Mouse (Mus musculus): ENCODE results near the gene Slc12a3. TPM values are rescaled to one million over a fixed set of nuclear protein-coding genes. Genes with fewer than 3 reads are reported as not detected.

Gene Slc12a3
- total RNA-seq, 2 experiments from 2014 or later, result 1.0 to 29.0 TPM

- DNase-seq (ENCODE audit: low spot score in 2 of 2), result no peak
Measured at GRCm38 (mm10) chr8:94372955-94373599, 44.1 kb downstream of the Slc12a3 start.

GRCm38 (mm10) chr8:94375551-94375991 lies 46.6 kb downstream of the Slc12a3 start:
- no peak for DNase-seq (ENCODE audit: low spot score in 2 of 2)

GRCm38 (mm10) chr8:94376176-94376575 lies 47.2 kb downstream of the Slc12a3 start:
- DNase-seq (ENCODE audit: low spot score in 2 of 2), result no peak

- DNase-seq (ENCODE audit: low spot score in 2 of 2), result no peak
Measured at GRCm38 (mm10) chr8:94376580-94376979, 47.6 kb downstream of the Slc12a3 start.

- DNase-seq (ENCODE audit: low spot score in 2 of 2), result no peak
Measured at GRCm38 (mm10) chr8:94377031-94377430, 48.0 kb downstream of the Slc12a3 start.

GRCm38 (mm10) chr8:94377714-94378205 lies 48.8 kb downstream of the Slc12a3 start:
- no peak for DNase-seq (ENCODE audit: low spot score in 2 of 2)

- no peak for DNase-seq (ENCODE audit: low spot score in 2 of 2)
Measured at GRCm38 (mm10) chr8:94378763-94379415, 49.9 kb downstream of the Slc12a3 start.

- no peak for DNase-seq (ENCODE audit: low spot score in 2 of 2)
Measured at GRCm38 (mm10) chr8:94379686-94380085, 50.7 kb downstream of the Slc12a3 start.

- DNase-seq (ENCODE audit: low spot score in 2 of 2), result no peak
Measured at GRCm38 (mm10) chr8:94384166-94384565, 55.2 kb downstream of the Slc12a3 start.

GRCm38 (mm10) chr8:94385506-94386213 lies 56.7 kb downstream of the Slc12a3 start:
- DNase-seq (ENCODE audit: low spot score in 2 of 2), result no peak

GRCm38 (mm10) chr8:94386214-94387026 lies 57.4 kb downstream of the Slc12a3 start, which contains the start of gene Herpud1:
Gene Herpud1, plus strand, starts transcription at chr8:94386438.
- DNase-seq (ENCODE audit: low spot score in 2 of 2), result peak; percentile 94

GRCm38 (mm10) chr8:94387027-94387684 lies 58.2 kb downstream of the Slc12a3 start:
- DNase-seq (ENCODE audit: low spot score in 2 of 2), result peak; percentile 40 to 77

GRCm38 (mm10) chr8:94387785-94388184 lies 58.8 kb downstream of the Slc12a3 start:
- DNase-seq (ENCODE audit: low spot score in 2 of 2), result no peak

GRCm38 (mm10) chr8:94389531-94389930 lies 60.5 kb downstream of the Slc12a3 start:
- no peak for DNase-seq (ENCODE audit: low spot score in 2 of 2)

- no peak for DNase-seq (ENCODE audit: low spot score in 2 of 2)
Measured at GRCm38 (mm10) chr8:94390429-94390828, 61.4 kb downstream of the Slc12a3 start.

GRCm38 (mm10) chr8:94390910-94391309 lies 61.9 kb downstream of the Slc12a3 start:
- DNase-seq (ENCODE audit: low spot score in 2 of 2), result no peak

- DNase-seq (ENCODE audit: low spot score in 2 of 2), result peak in 1 of 2 experiments; percentile 21
Measured at GRCm38 (mm10) chr8:94392147-94392546, 63.1 kb downstream of the Slc12a3 start.

GRCm38 (mm10) chr8:94392648-94393047 lies 63.6 kb downstream of the Slc12a3 start:
- no peak for DNase-seq (ENCODE audit: low spot score in 2 of 2)

- DNase-seq (ENCODE audit: low spot score in 2 of 2), result no peak
Measured at GRCm38 (mm10) chr8:94395851-94396540, 67.0 kb downstream of the Slc12a3 start.

All from adrenal gland, postnatal 4 days (tissue).